Comparison of ENCODE assay signal across 7 mouse cellular contexts in genomic region chr1:23656302-23656701, GRCm38 (mm10).
DNase-seq lines count a peak whose midpoint lies in the region; ATAC-seq and TF ChIP-seq lines count a peak whose summit lies in the region.

No protein-coding gene starts in this region.

- H3K4me2 ChIP-seq in forebrain, postnatal 0 days (ENCODE audit: low read depth), result peak overlapping the region; percentile 27

- WGBS in forebrain, postnatal 0 days, result 25% methylated on average over 12 of the region's 12 CpGs

- H3K27ac ChIP-seq in forebrain, postnatal 0 days (ENCODE audit: low read depth, low read length), result no peak overlapping the region

- peaks cover 8% of the 10 kb centered on the region; the same call in 1 of the 2 replicates for H3K4me1 ChIP-seq in forebrain, postnatal 0 days (ENCODE audit: insufficient read depth)

- no peaks in the 10 kb centered on the region for H3K36me3 ChIP-seq in forebrain, postnatal 0 days (ENCODE audit: insufficient read depth)

- TF ChIP-seq CTCF in forebrain, postnatal 0 days (IDR thresholded peaks at IDR 0.05; ENCODE audit: low read depth), result no peak

- H3K4me3 ChIP-seq in forebrain, postnatal 0 days (ENCODE audit: low read depth, low read length), result peak overlapping the region; percentile 16; the same call in 1 of the 2 replicates

- ATAC-seq in cerebellum, adult (ENCODE audit: insufficient number of reproducible peaks, low FRiP score, low TSS enrichment), result peak; percentile 38
- ATAC-seq in forebrain, postnatal 0 days, result peak; percentile 86
- ATAC-seq in inflammation-experienced regulatory T-cells, adult 6 months, result no peak

- H3K9ac ChIP-seq in forebrain, postnatal 0 days, result 0 out of 2 replicates have a peak overlapping the region, but pooled peaks have one; percentile 32

- intact Hi-C loops in left cerebral cortex, postnatal 25 days (cut with DNase I), result no loop called here

- DNase-seq in cerebellum, adult 8-10 months, result peak; percentile 69
- DNase-seq in forebrain, postnatal 0 days, result peak; percentile 68
- peak; percentile 11 to 14 for DNase-seq in left cerebral cortex, postnatal 25 days (ENCODE audit: low spot score in 2 of 2)
- DNase-seq in adrenal gland, adult 2 months, result no peak
- no peak for DNase-seq in MN1 (ENCODE audit: low spot score)

- no peaks in the 10 kb centered on the region for H3K9me3 ChIP-seq in forebrain, postnatal 0 days (ENCODE audit: low read length)

- no peaks in the 10 kb centered on the region for H3K27me3 ChIP-seq in forebrain, postnatal 0 days (ENCODE audit: insufficient read depth, low read length)

Comparison
In these comparisons a context has a peak if more than half of its experiments do, and no peak if none do; other contexts are left out.
1. DNase-seq: peak in cerebellum, adult 8-10 months (single experiment), forebrain, postnatal 0 days (single experiment) and left cerebral cortex, postnatal 25 days (2 of 2); none in adrenal gland, adult 2 months (single experiment) and MN1 (single experiment).